Comparison of ENCODE assay signal across 1 mouse cellular context in the genomic region with DNA sequence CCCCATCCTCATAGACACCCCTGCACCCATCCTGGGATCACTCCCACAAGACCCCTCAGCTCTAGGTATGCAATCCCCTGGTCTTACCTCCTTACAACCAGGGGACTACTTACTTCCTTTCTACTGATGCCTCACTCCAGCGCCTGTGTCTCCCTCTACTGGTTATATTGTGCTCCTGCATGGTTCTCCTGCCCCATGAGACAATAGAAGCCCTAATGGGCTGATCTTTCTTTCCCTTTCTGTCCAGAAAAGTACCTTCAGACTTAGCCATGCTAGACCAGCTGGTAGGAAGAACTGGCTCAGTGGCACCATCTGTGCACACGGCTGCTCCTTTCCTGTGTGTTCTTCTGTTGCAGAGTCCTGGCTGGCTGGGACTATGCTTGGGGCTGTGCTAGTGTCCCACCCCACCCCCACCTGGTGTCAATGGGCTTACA.
TF ChIP-seq lines count a peak whose summit lies in the region.

No protein-coding gene starts in this region.

TF ChIP-seq in CH12.LX, 34 proteins besides CTCF, POLR2A, EP300 and RAD21 (continued from another document):
- TF ChIP-seq SMC3 (IDR thresholded peaks at IDR 0.05; ENCODE audit: low read depth, low read length) (peak; percentile 84), SIN3A (IDR thresholded peaks at IDR 0.05; ENCODE audit: low read length) (no peak), MAZ (IDR thresholded peaks at IDR 0.05; ENCODE audit: low read depth, low read length) (0 out of 2 replicates have a peak, but pooled peaks have one; percentile 33)
